Mouse (Mus musculus) lung, embryonic 14.5 days (tissue): ENCODE measurements around the gene Nr4a2. TPM values are rescaled to one million over a fixed set of nuclear protein-coding genes. Genes with fewer than 3 reads are reported as not detected.
A peak's percentile ranks its signal among the peaks of the same experiment; 100 is the strongest.

ENCODE experiments used
- ATAC-seq: fragments of 200-750 bp; cut with Nextera tagmentation; 2 replicates; pipeline ENCODE4 v1.8.0; 2017; ENCODE audit warnings: mild to moderate bottlenecking, moderate TSS enrichment, moderate library complexity; ENCODE audit not compliant: insufficient read depth
- DNase-seq: peaks from one replicate; pipeline ENCODE4 v3.0.0-alpha.2; 2015
- H3K27ac ChIP-seq: fragments of 300-500 bp; sonication (generic); 2 replicates; pipeline ENCODE4 v1.5.1; 2014; ENCODE audit warnings: low read depth, mild to moderate bottlenecking, moderate library complexity
- H3K27me3 ChIP-seq: fragments of 300-500 bp; sonication (generic); 2 replicates; pipeline ENCODE4 v1.6.1; 2014; ENCODE audit warnings: low read length, control low read depth; ENCODE audit not compliant: insufficient read depth
- H3K36me3 ChIP-seq: fragments of 300-500 bp; sonication (generic); 2 replicates; pipeline ENCODE4 v1.6.1; 2014; ENCODE audit warnings: control low read depth; ENCODE audit not compliant: insufficient read depth
- H3K4me1 ChIP-seq: fragments of 300-500 bp; sonication (generic); 2 replicates; pipeline ENCODE4 v1.6.1; 2014; ENCODE audit warnings: antibody characterized with exemption, control low read depth; ENCODE audit not compliant: insufficient read depth
- H3K4me2 ChIP-seq: fragments of 300-500 bp; sonication (generic); 2 replicates; pipeline ENCODE4 v1.6.1; 2014; ENCODE audit warnings: mild to moderate bottlenecking
- H3K4me3 ChIP-seq: fragments of 300-500 bp; sonication (generic); 2 replicates; pipeline ENCODE4 v1.5.1; 2014; ENCODE audit warnings: low read depth, low read length
- H3K9ac ChIP-seq: fragments of 300-500 bp; sonication (generic); 2 replicates; pipeline ENCODE4 v1.6.1; 2014
- H3K9me3 ChIP-seq: fragments of 300-500 bp; sonication (generic); 2 replicates; pipeline ENCODE4 v1.6.1; 2016; ENCODE audit warnings: low read depth, low read length, control low read depth
- CTCF ChIP-seq: IDR thresholded peaks from 2 replicates; pipeline ENCODE4 v1.5.1; 2016; ENCODE audit warnings: antibody characterized with exemption, low read depth
- WGBS: fragments of 180-500 bp; shearing (Covaris S2); extraction: QIAGEN DNeasy Blood & Tissue Kit; methylation state at CpG from one replicate; pipeline ENCODE4 v1.1.7; 2014; 5-methylcytosine and 5-hydroxymethylcytosine counted together
- polyA plus RNA-seq: library from polyadenylated mRNA; unstranded; fragments of >200 nt; fragmentation: Nextera tagmentation; extraction: Ambion mirVana; gene quantifications from 2 replicates; pipeline ENCODE4 v1.2.1, GENCODE M21; 2014

Nr4a2 gene
- polyA plus RNA-seq, result 5.1 and 5.9 TPM in 2 replicates

DNA sequence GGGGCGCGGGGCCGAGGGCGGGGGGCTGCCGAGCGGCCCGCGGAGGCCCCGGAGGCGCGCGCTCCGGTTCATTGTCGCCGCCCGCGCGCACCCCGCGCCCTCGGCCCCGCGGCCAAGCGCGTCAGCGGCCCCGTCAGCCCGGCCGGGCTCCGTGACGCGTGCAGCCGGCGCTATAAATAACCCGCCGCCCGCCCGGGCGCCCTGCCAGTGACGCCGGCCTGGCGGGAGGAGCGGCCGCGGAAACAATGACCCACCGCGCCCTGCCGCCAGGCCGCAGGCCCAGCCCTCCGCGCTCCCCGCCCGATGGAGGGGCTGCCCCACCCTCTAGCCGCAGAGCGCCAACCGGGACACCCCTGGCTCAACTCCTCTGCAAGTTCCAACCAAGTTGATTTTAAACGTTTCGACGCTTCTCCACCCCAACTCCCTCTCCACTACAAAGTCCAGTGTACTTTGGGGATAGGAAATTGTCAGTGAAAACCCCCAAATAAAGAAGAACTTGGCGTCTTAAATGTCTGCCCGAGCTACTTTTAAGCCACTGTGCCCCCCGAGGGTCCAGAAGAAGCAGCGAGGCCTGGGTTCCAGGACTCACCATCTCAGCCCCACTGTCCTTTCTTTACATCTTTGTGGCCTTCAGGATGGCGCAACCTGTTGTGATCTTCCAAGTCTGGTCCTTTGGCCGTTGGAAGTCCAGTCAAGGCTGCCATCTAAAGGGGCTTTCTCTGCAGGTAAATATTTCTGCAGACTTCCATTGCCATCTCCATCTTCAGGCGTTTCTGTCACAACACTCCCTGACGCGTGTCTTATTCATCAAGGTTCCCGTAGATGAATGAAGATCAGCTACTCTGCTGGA, at the start of gene Nr4a2:
Gene Nr4a2, minus strand, starts transcription at position 13 of the 850 bp plus-strand sequence.
- WGBS, result 10% methylated on average over 44 of the region's 69 CpGs
- 0 out of 2 replicates have a peak, but pooled peaks cover 7% of the 10 kb centered on the region for H3K36me3 ChIP-seq
- H3K4me1 ChIP-seq, result no peaks in the 10 kb centered on the region
- ATAC-seq (peak; percentile 95), DNase-seq (peak; percentile 94)
- peak within 1 kb of the TSS; percentile 97 for H3K27ac ChIP-seq
- peak within 1 kb of the TSS; percentile 97 for H3K9ac ChIP-seq
- no peaks in the 10 kb centered on the region for H3K27me3 ChIP-seq
- peak within 1 kb of the TSS; percentile 88 for H3K4me3 ChIP-seq
- H3K9me3 ChIP-seq, result no peaks in the 10 kb centered on the region
- no peak for TF ChIP-seq CTCF
- peak within 1 kb of the TSS; percentile 72 for H3K4me2 ChIP-seq

DNA sequence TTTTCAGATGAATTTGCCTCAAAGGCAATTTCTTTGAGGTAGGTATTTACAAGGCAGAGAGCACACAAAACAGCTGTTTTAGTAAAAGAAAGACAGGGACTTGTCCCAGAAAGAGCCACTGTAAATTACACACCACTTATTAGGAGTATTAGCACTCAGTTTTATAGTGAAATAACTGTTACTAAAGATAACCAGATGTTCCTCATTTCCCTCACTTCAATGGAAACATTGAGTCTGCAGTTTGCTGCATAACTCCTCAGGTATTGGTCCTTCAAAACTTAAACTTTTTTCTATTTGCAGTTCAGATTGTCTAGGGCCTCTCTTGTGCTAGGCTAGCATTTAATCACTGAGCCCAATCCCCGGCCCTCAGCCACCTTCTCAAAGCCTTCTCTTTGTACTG, 41.6 kb upstream of the Nr4a2 start:
- 48% methylated on average over 1 of the region's 1 CpGs for WGBS
- Histone ChIP-seq H3K27ac (no peak overlapping the region), H3K36me3 (no peaks in the 10 kb centered on the region), H3K9ac (no peak overlapping the region), H3K4me3 (no peak overlapping the region), H3K9me3 (no peaks in the 10 kb centered on the region), H3K27me3 (no peaks in the 10 kb centered on the region), H3K4me2 (no peak overlapping the region), H3K4me1 (no peaks in the 10 kb centered on the region)
- TF ChIP-seq CTCF, result no peak
- DNase-seq (no peak), ATAC-seq (no peak)

DNA sequence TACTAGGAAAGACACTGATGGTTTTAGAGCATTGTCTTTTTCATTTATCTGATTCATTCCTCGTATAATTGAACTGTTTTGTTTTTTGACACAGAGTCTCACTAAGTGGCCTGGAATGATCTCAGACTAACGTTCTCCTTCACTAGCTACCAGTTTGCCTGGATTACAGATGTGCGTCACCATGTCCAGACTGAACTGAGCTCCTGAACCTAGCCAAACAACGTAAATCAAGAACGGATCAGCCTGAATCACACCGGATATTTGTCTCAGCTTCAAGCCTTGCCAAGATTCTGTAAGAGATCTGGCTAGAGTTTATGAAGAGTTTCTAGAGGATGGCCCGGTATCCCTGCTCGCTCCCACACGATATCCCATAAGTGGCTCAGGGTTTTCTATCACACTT, 33.0 kb upstream of the Nr4a2 start:
- ATAC-seq (no peak), DNase-seq (no peak)
- Histone ChIP-seq H3K27ac (no peak overlapping the region), H3K4me1 (no peaks in the 10 kb centered on the region), H3K27me3 (no peaks in the 10 kb centered on the region), H3K9me3 (no peaks in the 10 kb centered on the region), H3K4me2 (no peak overlapping the region), H3K4me3 (no peak overlapping the region), H3K9ac (no peak overlapping the region), H3K36me3 (no peaks in the 10 kb centered on the region)
- no peak for TF ChIP-seq CTCF
- 76% methylated on average over 9 of the region's 9 CpGs for whole genome bisulfite sequencing

DNA sequence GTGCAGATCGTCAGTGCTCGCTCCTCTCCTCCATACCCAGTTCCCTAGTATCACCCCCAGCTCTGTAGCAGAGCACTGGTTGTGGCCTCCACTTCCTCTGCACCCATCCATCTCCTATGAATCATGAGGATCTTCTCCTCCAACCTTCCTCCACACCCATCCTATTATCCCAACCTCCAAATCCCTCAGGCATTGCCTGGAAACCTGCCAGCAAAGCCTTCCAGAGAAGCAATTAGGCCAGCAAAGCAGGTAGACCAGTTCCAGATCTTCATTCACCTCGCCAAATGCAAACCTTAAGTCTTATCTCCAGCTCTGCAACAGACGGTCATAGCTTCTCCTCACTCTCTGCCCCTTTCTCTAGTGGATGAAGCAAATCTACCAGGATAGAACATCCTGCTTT, 26.0 kb upstream of the Nr4a2 start:
- no peaks in the 10 kb centered on the region for H3K27me3 ChIP-seq
- no peak for TF ChIP-seq CTCF
- no peak overlapping the region for H3K27ac ChIP-seq
- no peak overlapping the region for H3K4me3 ChIP-seq
- H3K4me2 ChIP-seq, result no peak overlapping the region
- no peak for DNase-seq
- ATAC-seq, result no peak
- WGBS, result 75% methylated on average over 4 of the region's 4 CpGs
- H3K9ac ChIP-seq, result no peak overlapping the region
- no peaks in the 10 kb centered on the region for H3K9me3 ChIP-seq
- no peaks in the 10 kb centered on the region for H3K36me3 ChIP-seq
- no peaks in the 10 kb centered on the region for H3K4me1 ChIP-seq

DNA sequence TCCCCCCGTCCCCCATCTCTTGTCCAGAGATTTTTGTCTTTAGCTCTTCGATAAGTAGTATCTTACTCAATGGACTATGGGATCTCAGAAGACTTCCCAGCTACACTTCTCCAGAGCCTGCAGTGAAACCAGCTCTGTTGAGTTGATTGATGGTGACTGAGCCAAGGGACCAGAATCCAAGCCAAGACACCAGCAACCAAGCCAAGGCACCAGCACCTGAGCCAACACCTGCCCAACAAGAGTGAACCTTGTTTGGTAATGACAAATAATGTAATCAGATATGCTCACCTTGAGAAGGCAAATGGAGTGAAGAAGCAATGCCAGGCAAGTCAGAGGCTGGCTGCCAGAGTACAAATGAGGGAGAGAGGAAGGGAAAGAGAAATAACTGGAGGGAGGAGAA, 24.4 kb upstream of the Nr4a2 start:
- no peaks in the 10 kb centered on the region for H3K36me3 ChIP-seq
- no peak overlapping the region for H3K27ac ChIP-seq
- no peak overlapping the region for H3K4me3 ChIP-seq
- TF ChIP-seq CTCF, result no peak
- H3K4me1 ChIP-seq, result no peaks in the 10 kb centered on the region
- no peaks in the 10 kb centered on the region for H3K27me3 ChIP-seq
- H3K9me3 ChIP-seq, result no peaks in the 10 kb centered on the region
- 84% methylated on average over 2 of the region's 2 CpGs for WGBS
- H3K4me2 ChIP-seq, result no peak overlapping the region
- ATAC-seq, result no peak
- no peak overlapping the region for H3K9ac ChIP-seq
- DNase-seq, result no peak

DNA sequence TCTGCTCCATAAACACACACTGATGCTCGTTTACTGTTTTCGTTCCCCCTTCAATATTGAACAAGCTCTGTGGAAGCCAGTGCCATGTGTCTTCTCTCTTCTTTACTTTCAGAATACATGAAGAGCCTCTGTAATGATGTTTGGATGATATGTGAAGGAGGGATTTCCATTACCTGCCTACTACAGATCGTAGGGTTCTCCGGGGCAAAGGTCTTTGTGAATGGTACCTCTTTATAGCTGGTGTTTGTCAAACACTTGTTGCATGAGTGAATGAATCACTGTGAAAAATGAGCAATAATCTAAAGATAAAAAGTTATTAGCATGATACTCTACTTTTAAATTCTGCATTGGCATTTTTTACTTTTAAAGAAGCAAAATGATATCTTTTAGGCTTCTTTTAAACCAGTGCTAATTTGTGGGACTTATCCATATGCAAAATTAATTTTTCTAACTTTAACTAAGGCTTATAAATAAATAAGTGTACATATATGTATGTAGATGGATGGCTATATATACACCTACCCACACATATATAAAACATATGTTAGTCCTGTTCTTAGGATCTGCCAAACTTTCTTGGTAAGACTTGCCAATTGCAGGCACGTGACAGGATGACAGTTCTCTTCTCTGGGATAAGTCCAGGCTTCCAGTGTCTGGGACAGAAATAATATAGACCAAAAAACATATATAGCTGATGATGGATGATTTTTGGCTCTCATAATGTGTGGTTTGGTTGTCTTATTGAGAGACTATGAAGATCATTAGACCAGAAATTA, 22.0 kb upstream of the Nr4a2 start:
- Histone ChIP-seq H3K9me3 (no peaks in the 10 kb centered on the region), H3K4me2 (no peak overlapping the region), H3K27me3 (no peaks in the 10 kb centered on the region), H3K36me3 (no peaks in the 10 kb centered on the region), H3K4me3 (no peak overlapping the region), H3K27ac (no peak overlapping the region), H3K4me1 (no peaks in the 10 kb centered on the region), H3K9ac (no peak overlapping the region)
- TF ChIP-seq CTCF, result no peak
- WGBS, result 76% methylated on average over 5 of the region's 5 CpGs
- ATAC-seq, result no peak
- DNase-seq, result no peak

DNA sequence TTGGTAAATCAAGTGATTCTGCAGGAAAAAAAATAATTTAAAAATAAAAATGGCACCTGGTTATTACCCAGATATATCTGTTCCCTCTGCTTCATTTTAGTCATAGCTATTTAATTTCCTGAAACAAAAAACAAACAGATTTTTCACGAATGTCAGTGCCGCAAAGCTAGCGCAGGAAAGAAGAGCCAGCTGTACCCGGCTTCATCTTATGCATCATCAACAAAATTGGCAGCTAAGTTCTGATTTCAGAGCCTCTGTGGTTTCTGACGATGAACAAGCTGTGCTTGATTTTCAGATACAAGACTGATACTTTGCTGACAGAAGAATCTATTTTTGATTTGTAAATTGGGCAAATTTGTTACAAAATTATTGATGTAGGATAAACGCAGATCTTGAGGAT, 14.8 kb upstream of the Nr4a2 start:
- Histone ChIP-seq H3K27me3 (no peaks in the 10 kb centered on the region), H3K27ac (no peak overlapping the region), H3K9me3 (no peaks in the 10 kb centered on the region), H3K36me3 (no peaks in the 10 kb centered on the region), H3K9ac (no peak overlapping the region), H3K4me3 (no peak overlapping the region), H3K4me1 (no peaks in the 10 kb centered on the region), H3K4me2 (no peak overlapping the region)
- no peak for ATAC-seq
- 80% methylated on average over 6 of the region's 6 CpGs for WGBS
- DNase-seq, result no peak
- TF ChIP-seq CTCF, result no peak
